Mouse (Mus musculus) left cerebral cortex, postnatal 36 days (tissue): ENCODE data around the gene Sorbs1. TPM values are rescaled to one million over a fixed set of nuclear protein-coding genes. Genes with fewer than 3 reads are reported as not detected.

Experiments
- DNase-seq, 2 experiments: peaks; one replicate each; pipeline ENCODE4 v3.0.0; 2021 to 2022; ENCODE audit warnings: low spot score in 2 of 2, mixed read lengths in 1 of 2
- intact Hi-C: fragments of 180-260 bp; cut with DNase I; formaldehyde crosslinking; loops from one replicate; pipeline ENCODE4 v1.15.1; 2025
- total RNA-seq, 2 experiments: library from RNA; stranded (reverse); gene quantifications; 2 replicates each; pipeline ENCODE4 v1.2.3; 2021

Sorbs1 gene
- total RNA-seq, 2 experiments from 2014 or later: 111 to 167 TPM

DNA sequence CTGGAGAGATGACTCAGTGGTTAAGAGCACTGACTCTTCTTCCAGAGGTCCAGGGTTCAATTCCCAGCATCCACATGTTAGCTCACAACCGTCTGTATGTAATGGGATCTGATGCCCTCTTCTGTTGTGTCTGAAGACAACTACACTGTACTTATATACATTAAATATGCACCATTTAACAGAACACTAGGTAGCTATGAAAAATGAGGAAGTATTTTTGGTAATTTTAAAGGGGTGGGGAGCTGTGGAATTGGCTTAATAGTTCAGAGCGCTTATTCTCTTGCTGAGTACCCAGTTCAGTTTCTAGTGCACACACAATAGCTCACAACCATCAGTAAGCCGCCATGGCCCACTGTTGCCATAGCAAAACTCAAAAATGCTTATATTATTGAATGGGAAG, 2.0 kb upstream of the Sorbs1 start:
- DNase-seq: no peak
- intact Hi-C loops: loop anchor here (10.0 kb wide), 1 partner anchor 121 kb away; no protein-coding TSS in a partner anchor

DNA sequence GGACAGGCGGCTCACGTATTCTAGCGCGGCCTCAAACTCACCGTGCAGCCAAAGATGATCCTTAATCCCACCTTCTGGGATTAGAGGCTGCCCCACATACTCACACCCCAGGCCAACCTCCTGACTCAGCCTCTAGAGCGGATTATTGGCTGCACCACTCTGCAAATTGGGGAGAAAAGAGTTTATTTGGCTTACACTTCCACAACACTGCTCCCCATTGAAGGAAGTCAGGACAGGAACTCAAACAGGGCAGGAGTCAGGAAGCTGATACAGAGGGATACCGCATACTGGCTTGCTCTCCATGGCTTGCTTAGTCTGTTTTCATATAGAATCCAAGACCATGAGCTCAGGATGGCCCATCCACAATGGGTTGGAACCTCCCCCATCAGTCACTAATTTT, 797 bp upstream of the Sorbs1 start:
- intact Hi-C loops: loop anchor here (5.0 to 10.0 kb wide), 3 partner anchors 57 to 120 kb away; no protein-coding TSS in a partner anchor

DNA sequence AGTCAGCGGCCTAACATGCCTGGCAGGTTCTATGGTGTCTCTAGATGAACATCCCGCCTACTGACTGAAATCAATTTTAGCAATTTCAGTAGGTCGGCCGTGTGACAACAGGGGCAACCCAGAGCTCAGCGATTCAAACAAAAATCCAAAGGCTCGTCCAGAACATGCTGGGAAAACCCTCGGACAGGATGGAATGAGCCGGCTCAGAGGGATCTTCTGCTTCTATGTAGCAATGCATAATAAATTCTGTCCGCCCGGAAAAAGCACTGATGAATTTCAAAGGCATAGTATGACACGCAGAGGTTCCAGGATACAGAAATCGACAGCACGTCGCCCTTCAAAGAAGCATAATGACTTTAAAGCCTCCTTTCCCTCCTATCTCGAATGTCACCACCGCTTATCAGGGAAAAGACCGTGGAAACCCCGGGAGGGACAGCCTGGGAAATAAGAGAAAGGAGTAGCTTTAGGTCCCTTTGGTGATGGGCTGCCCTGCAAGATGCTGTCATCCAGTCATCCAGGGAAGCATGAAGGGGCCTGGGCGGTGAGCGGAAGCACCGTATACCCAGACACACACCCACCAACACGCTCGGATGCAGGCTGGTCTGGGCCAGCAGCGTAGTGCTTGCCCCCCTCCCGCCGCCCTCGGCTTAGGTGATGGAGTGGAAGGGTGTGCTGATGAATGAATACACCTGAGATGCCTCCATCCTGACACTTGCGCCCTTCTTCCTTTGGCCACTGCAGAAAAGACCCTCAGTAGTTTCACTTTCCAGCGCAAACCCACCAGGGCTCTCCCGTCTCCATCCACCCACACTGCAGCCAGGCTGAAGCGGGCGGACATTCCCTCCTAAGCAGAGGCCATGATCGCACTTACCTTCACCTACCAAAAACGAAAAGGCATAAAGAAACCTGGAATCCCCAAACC, 818 bp downstream of the Sorbs1 start:
- intact Hi-C loops: loop anchor here (2.0 to 10.0 kb wide), 5 partner anchors 32 to 118 kb away; no protein-coding TSS in a partner anchor
- DNase-seq: peak; percentile 55 to 56

More for the DNA sequence above, 797 bp upstream of the Sorbs1 start:
- no peak for DNase-seq

DNA sequence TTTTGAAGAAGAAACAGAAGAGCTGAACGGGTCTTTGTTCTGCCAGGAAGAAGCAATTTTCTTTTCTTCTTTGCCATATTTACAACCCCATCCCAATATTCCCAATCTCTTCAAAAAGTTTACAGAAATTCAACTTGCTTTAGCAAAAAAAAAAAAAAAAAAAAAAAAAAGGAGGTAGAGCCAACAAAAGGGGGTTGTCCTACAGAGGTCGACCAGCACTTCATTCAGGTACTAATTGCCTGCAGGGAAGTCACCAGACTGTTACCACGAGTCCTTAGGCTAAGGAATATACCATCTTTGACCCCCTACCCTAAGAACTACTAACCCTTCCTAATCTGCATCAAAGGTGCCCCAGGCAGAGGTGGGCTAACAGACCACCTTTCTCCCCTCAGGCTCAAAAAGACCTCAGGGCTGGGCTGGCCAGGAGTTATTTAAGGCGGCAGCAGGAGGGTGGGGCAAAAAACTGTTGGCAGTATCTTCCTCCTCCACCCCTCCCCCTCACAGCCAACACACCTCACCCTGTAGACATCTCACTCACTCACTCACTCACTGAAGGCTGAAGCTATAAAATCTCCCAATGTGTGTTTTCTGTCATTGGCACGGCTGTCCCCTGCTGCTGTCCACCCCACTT, 1.8 kb downstream of the Sorbs1 start:
- peak in 1 of 2 experiments; percentile 26 for DNase-seq
- intact Hi-C loops: loop anchor here (2.0 to 10.0 kb wide), 5 partner anchors 33 to 117 kb away; no protein-coding TSS in a partner anchor

DNA sequence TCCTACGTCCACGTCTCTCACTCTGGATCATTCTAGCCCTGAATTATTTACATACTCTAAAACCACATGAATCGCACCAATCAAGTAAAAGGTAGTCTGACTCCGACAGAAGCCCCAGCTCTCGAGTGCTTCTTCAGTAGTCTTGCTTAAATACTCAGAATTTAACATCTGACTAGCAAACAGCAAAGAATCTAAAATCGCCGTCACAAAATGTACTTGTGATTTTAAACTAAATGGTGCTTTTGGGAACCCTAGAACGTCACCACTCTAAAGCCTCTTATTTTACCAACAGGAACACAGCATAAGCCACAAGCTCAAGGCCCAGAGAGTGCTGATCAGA, 2.5 kb downstream of the Sorbs1 start:
- intact Hi-C loops: loop anchor here (5.0 to 10.0 kb wide), 3 partner anchors 54 to 116 kb away; no protein-coding TSS in a partner anchor
- no peak for DNase-seq

DNA sequence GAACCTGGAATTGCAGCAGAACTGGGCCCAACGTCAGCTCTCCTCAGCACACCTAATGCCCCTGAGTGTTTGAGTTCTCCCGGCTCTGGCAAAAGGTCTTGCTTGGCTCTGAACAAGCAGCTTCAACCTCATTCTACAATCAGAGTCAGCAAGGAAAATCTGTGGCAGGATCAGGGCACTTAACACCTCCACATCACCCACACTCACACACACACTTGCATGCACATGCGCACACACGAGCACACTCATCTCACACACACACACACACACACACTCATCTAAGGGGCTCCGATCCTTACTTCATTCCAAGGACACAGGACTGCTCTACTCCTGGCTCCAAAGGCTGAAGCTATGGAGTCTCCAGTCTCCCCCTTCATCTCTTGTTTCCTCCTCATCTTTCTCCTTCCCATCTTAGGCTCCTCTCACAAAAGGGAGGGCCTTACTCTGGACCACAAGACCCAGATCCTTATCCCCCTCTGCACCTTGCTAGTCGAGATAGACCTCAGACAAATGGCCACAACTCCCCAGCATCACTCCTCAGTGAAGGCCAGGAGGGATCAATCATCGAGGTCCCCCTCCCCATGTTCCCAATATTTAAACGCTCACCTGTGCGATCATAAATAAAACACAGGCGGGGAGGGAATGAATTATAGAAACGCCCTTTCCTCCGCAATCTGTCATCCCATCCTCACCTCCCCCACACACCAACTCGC, 3.0 kb downstream of the Sorbs1 start:
- intact Hi-C loops: loop anchor here (5.0 to 10.0 kb wide), 3 partner anchors 53 to 116 kb away; no protein-coding TSS in a partner anchor
- peak in 1 of 2 experiments; percentile 35 for DNase-seq

DNA sequence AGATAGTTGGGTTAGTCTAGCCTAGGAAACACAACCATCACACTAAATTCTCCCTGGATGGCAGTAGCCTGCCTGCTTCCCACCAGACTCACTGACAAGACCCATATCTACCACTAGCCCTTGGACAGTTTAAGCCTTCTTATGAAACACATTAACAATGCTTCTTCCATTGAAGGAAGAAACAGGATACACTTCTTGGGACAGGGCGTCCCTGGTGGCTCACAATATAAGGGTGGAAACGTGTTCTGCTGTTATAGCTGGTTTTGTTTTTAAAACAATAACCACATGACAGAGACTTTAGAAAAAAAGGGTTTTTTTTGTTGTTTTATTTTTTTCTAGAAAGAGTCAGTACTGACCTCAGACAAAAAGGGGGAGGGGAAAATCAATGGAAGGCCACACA, 4.3 kb downstream of the Sorbs1 start:
- DNase-seq: no peak
- intact Hi-C loops: no loop called here

DNA sequence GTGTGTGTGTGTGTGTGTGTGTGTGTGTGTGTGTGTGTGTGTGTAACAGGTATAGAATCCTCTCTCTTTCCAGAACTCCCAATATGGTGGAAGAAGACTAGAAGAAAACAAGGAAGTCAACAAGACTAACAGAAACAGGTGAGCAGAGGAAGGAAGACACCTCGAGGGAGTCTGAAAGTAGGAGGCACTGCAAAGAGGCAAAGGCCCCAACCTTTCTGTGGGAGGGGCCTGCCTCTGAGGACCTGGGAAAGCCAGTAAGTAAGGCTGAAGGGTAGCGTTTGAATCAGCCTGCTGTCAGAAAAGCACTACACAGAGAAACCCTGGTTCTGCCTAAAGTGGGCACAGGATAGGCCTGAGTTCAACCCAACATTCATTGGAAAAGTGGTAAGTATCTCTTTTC, 4.7 kb downstream of the Sorbs1 start:
- no peak for DNase-seq
- intact Hi-C loops: no loop called here

DNA sequence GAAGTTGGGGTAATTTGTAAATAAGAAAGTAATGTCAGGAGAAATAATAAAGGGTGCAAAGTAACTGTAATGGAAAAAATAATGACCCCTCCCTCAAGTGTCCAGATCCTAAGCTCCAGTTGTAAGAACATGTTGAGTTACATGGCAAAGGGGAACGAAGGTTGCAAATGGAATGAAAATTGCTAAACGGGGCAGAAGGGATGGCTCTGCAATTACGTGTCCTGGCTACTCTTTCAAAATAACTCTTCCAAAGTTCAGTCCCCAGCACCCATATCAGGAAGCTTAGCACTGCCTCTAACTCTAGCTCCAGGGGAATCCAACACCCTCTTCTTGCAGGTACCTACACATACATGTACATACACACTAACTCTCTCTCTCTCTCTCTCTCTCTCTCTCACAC, 6.6 kb downstream of the Sorbs1 start:
- DNase-seq: no peak
- intact Hi-C loops: no loop called here

DNA sequence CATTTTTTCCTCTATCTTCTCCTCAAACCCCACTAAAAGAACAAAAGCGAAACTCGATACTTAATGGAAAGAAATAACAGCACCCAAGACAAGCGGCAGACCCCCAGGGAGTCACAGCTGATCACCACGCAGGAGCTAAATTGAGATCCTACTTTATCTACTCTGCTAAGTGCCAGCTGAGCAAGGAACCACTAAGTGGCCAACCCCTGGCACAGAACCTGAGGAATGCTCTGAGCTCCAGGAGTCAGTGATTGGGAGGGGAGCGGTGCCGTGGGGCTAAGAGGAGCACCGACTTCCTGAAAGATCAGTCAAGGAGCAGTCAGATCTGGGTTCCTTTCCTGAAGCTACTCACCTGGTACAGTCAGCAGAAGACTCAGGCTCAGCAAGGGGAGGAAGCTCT, 9.2 kb downstream of the Sorbs1 start:
- intact Hi-C loops: no loop called here
- no peak for DNase-seq

DNA sequence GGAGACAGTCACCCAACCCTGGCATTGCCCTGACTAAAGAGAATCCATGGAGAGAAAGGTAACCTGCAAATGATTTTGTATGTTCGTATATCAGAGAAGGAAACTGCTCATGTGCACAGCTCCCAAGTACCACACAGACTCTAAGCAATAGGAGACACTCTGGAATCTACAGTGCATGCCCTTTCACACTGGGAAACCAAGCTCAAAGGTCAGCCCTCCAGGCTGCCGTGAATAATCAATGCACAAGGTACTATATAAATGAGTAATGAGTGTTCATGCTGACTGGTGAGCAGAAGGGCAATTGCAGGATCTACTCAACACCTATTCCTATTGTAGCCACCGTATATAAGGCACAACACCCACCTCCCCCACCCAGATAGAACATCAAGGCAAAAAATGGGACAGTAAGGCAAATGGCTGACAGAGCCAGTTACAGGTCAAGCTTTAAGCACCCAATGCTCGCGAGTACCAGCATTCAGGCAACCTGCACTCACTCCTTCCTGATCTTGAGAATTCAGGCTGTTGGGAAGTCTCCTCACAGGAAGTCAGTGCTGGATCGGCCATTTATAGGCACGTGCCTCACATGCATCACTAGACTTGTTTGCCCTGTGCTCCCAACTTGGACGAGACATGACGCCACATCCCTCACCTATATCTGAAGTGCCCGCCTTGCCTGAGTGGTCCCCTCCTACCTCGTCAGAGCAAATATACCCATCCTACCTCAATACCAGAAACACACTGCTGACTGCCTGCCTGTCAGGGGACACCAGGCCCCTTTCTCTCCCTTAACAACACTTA, 13.4 kb downstream of the Sorbs1 start:
- intact Hi-C loops: no loop called here

DNA sequence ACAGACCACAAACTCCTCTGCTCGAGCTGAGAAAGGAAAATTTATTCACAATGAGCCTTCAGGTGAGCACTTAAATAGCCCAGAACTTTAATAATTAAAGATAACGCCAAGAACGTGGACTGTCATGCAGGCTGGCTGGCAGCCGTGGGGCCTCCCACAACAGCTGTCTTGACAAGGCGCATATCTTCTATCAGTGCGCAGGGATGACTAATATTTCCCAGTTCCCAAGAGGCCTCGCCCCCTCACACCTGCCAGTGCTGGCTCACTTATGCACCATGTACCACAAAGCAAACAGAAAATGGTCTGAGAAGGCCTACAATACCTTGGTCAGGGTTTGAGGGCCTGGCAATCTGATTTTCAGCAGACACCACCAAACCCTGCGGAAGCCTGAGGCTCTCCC, 14.4 kb downstream of the Sorbs1 start:
- no peak for DNase-seq
- intact Hi-C loops: no loop called here

More for the DNA sequence above, 13.4 kb downstream of the Sorbs1 start:
- DNase-seq: no peak

DNA sequence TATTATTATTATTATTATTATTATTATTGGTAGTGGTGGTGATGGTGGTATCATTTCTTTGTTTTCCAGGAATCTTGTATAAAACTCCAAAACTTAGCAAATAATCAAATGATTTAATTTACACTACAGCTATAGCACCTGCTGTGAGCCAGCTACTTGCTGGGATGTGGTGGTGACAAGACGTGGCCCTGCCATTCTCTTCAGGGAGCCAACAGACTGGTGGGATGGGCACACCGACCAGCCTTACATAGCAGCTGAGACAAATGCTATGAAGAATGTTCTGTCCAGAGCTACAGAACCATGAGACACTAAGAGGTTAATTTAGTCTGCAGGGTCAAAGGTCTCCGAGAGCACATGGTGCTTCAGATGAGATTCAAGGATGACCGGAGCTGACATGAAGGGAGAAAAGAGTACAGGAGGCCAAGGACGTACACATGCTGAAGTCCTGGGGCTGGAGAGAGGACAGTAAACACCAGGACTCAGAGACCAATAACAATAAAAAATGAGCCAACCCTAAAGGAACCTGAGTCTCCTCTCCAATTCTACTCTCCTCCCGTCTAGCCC, 15.3 kb downstream of the Sorbs1 start:
- intact Hi-C loops: no loop called here
- DNase-seq: no peak

DNA sequence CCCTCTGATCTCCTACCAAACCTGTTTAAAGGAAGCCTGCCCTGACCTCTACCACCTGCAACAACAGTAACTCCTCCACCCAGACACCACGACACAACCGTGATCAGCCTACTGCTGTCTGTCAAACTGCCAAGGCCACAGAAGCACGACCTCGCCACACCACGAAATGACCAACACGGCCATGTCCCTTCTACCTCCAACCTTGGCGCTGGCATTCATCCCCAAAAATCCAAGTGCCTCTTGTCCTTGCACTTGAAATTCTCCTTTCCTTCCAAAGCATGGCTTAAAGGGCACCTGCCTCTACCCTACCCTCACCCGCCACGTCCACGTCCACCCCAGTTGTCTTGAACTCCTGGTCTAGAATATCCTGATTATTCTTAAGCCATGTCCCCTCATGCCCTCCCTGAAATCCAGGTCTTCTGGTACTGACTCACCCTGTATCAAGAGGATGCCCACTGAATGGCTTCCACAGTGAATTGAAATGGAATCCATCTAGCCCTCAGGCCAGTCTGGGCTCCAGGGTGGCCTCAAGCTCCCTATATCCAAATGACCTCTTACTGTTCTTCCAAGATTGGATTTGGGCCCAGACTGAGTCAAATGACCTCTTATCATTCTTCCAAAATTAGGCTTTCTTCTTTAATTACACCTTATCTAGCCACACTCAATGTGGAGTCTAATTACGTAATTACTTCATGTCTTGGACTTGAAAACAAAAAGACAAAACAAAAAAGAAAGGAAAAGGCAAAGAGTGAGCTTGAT, 16.9 kb downstream of the Sorbs1 start:
- DNase-seq: no peak
- intact Hi-C loops: no loop called here

DNA sequence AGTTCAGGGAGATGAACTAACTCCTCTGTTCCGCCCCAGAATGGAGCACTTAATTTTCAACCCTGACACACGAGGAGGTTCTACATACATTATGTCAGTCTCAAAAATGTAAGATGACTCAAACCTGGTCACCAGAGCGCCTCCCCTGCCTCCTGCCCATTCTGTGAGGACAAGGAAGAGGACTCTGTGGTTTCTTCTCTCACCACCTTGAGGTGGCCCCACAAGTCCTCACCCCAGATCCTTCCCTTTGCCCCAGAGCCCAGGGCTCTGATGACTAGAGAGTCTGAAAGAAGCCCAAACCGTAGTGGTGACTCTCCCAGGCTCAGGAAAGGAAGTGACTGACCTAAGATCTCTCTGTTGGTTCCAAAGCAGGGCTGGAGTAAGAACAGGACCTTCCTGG, 17.5 kb downstream of the Sorbs1 start:
- intact Hi-C loops: no loop called here
- no peak for DNase-seq

DNA sequence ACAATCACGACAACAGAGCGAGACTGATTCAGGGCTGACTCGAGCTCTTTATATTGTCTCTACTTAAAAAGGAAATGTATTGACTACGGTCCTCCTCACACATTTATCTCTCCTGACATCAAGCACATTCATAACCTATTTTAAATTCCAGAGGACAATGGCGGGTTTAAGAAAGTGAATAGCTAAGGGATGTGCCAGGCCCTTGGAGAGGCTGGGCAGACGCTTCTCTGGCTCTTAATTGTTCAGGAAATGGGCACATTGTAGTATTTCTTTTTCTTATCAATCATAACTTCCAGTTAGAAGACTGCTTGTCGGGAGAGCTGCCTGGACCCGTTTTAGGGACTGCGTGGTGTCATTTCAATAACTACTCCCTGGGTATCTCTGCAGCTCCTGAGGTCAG, 20.7 kb downstream of the Sorbs1 start:
- intact Hi-C loops: no loop called here
- DNase-seq: no peak

DNA sequence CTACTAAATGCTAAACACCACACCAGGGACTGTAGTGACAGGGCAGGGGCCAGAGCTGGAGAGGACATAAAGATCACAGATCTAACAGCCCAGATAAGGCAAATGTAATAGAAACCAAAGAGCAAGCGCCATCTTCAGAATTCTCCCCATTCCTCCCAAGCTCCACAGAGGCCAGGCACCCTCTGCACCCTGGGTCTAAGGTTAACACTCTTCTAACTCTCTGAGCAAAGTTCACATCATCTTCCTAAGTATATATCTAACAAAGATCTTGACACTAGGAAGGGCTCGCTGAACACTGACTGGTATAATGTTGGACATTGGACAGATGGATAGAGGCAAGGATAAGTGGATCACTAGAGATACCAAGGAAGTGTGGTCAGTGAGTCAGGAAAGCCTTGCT, 22.1 kb downstream of the Sorbs1 start:
- intact Hi-C loops: no loop called here
- DNase-seq: no peak

DNA sequence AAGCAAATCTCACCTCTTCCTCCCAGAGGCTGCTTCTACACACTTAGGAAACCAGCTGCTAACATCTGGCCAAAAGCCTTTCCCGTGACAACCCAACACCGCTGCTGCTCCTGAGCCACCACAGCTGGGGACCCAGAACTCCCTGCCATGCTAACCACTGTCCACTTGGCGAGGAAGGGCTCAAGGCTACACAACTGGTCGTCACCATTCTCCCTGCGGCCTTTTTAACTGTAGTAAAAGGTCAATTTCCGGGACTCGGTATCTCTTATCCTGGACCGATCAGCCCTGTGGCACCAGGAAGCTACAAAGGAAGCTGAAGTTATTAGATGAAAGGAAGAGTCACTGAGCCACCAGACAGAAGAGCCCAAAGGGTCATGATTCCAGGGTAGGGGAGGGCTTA, 22.8 kb downstream of the Sorbs1 start:
- intact Hi-C loops: no loop called here
- no peak for DNase-seq
